8 mouse cellular contexts compared by ENCODE assay signal in the genomic region with DNA sequence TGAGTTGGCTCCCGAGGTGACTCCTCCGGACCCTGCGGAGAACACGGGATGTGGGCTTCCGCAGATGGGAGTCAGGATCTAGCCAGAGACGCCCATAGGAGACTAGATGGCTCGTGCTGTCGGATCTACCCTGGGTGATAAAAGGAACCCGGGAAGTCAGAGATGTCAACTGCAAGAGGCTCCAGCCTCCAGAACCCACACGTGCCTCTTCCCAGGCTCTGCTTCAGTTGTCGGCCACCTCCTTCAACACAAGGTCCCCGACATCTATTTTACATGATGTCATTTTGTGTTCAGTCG. TPM values are rescaled to one million over a fixed set of nuclear protein-coding genes. Genes with fewer than 3 reads are reported as not detected.
DNase-seq lines count a peak whose midpoint lies in the region; ATAC-seq and TF ChIP-seq lines count a peak whose summit lies in the region.

No protein-coding gene starts in this region.

- H3K9ac ChIP-seq in heart, embryonic 16.5 days (ENCODE audit: low read length) = peak overlapping the region; percentile 64; the same call in 1 of the 2 replicates
- H3K9ac ChIP-seq in forebrain, embryonic 16.5 days (replicated peaks; ENCODE audit: low read depth, low read length) = peak overlapping the region; percentile 80
- no peak overlapping the region for H3K9ac ChIP-seq in liver, postnatal 0 days (replicated peaks)

- peaks cover 2% of the 10 kb centered on the region for H3K27me3 ChIP-seq in heart, embryonic 16.5 days (ENCODE audit: control insufficient read depth, insufficient read depth, low read length)
- H3K27me3 ChIP-seq in forebrain, embryonic 16.5 days (replicated peaks; ENCODE audit: control insufficient read depth, insufficient read depth, low read length) = no peaks in the 10 kb centered on the region
- peaks cover 22% of the 10 kb centered on the region for H3K27me3 ChIP-seq in liver, postnatal 0 days (ENCODE audit: insufficient read depth, low read length)

- peak overlapping the region; percentile 60 for H3K4me3 ChIP-seq in heart, embryonic 16.5 days (ENCODE audit: low read length)
- H3K4me3 ChIP-seq in forebrain, embryonic 16.5 days (replicated peaks; ENCODE audit: low read length) = peak overlapping the region; percentile 70
- H3K4me3 ChIP-seq in liver, postnatal 0 days (ENCODE audit: low read depth, low read length) = peak overlapping the region; percentile 45

- H3K4me1 ChIP-seq in heart, embryonic 16.5 days (ENCODE audit: control insufficient read depth, insufficient read depth, low read length) = no peaks in the 10 kb centered on the region
- H3K4me1 ChIP-seq in forebrain, embryonic 16.5 days (replicated peaks; ENCODE audit: control insufficient read depth, insufficient read depth, low read length) = no peaks in the 10 kb centered on the region
- H3K4me1 ChIP-seq in liver, postnatal 0 days (ENCODE audit: insufficient read depth) = no peaks in the 10 kb centered on the region

- no peak for TF ChIP-seq EP300 in liver, postnatal 0 days (IDR thresholded peaks at IDR 0.05; ENCODE audit: low read depth)

- no peak for TF ChIP-seq POLR2A in brain, embryonic 14.5 days (IDR thresholded peaks at IDR 0.05; ENCODE audit: borderline replicate concordance, extremely low read depth, insufficient read depth, insufficient read length, poor library complexity, severe bottlenecking)

- H3K27ac ChIP-seq in heart, embryonic 16.5 days (ENCODE audit: low read length) = no peak overlapping the region
- peak overlapping the region; percentile 47 for H3K27ac ChIP-seq in forebrain, embryonic 16.5 days (ENCODE audit: low read length)
- no peak overlapping the region for H3K27ac ChIP-seq in liver, postnatal 0 days (ENCODE audit: low read depth)

- no peak for DNase-seq in heart, adult 11 months
- DNase-seq in brain, embryonic 14.5 days (ENCODE audit: low read depth) = peak; percentile 39
- DNase-seq in liver, postnatal 0 days = no peak
- no peak for DNase-seq in spleen, adult 12 weeks (ENCODE audit: low spot score)
- no peak for DNase-seq in layer of hippocampus, postnatal 10 days (ENCODE audit: low spot score in 2 of 2)

- no peaks in the 10 kb centered on the region for H3K36me3 ChIP-seq in heart, embryonic 16.5 days (ENCODE audit: control insufficient read depth, insufficient read depth)
- no peaks in the 10 kb centered on the region for H3K36me3 ChIP-seq in forebrain, embryonic 16.5 days (ENCODE audit: control insufficient read depth, insufficient read depth)
- H3K36me3 ChIP-seq in liver, postnatal 0 days (replicated peaks; ENCODE audit: insufficient read depth, low read length) = no peaks in the 10 kb centered on the region

- no peak for ATAC-seq in heart, embryonic 16.5 days (replicated peaks; ENCODE audit: extremely low read depth, insufficient read depth, low FRiP score)
- ATAC-seq in forebrain, embryonic 16.5 days = no peak
- no peak for ATAC-seq in liver, postnatal 0 days
- no peak for ATAC-seq in activated CD4-positive, CD25-positive, alpha-beta regulatory T cell, adult 4 months

- peak overlapping the region; percentile 86 for H3K4me2 ChIP-seq in heart, embryonic 16.5 days (ENCODE audit: low read depth, low read length)
- peak overlapping the region; percentile 49 for H3K4me2 ChIP-seq in forebrain, embryonic 16.5 days (ENCODE audit: low read length)
- peak overlapping the region; percentile 73 for H3K4me2 ChIP-seq in liver, postnatal 0 days (ENCODE audit: low read depth, low read length)

- TF ChIP-seq CTCF in brain, embryonic 14.5 days (IDR thresholded peaks at IDR 0.05; ENCODE audit: borderline replicate concordance, extremely low read depth, insufficient read depth, insufficient read length) = no peak
- TF ChIP-seq CTCF in liver, postnatal 0 days (IDR thresholded peaks at IDR 0.05; ENCODE audit: low read depth) = no peak

- H3K9me3 ChIP-seq in heart, embryonic 16.5 days (replicated peaks; ENCODE audit: control insufficient read depth, low read length) = no peaks in the 10 kb centered on the region; the same call in 1 of the 2 replicates
- H3K9me3 ChIP-seq in forebrain, embryonic 16.5 days (ENCODE audit: control insufficient read depth, low read length) = no peaks in the 10 kb centered on the region
- no peaks in the 10 kb centered on the region for H3K9me3 ChIP-seq in liver, postnatal 0 days (ENCODE audit: low read length)

- WGBS in heart, embryonic 16.5 days = 22% methylated on average over 13 of the region's 13 CpGs
- 24% methylated on average over 13 of the region's 13 CpGs for WGBS in forebrain, embryonic 16.5 days
- WGBS in liver, postnatal 0 days (ENCODE audit: insufficient replicate concordance) = 27% methylated on average over 13 of the region's 13 CpGs

RNA-seq across cellular contexts. Expression of gene Cnksr2, which starts 0.7 kb away (rescaled TPM):
- 0.05 and 0.15 TPM in 2 replicates for polyA plus RNA-seq in heart, embryonic 16.5 days (2015; fragmentation: Nextera tagmentation; extraction: Ambion mirVana)
- 4.4 and 7.8 TPM in 2 replicates for polyA plus RNA-seq in brain, embryonic 14.5 days (2012; rRNA removed)
- 13.1 and 14.0 TPM in 2 replicates for polyA plus RNA-seq in forebrain, embryonic 16.5 days (2015; fragmentation: Nextera tagmentation; extraction: Ambion mirVana)
- 0.02 TPM in 1 of 2 replicates, not detected in the other for polyA plus RNA-seq in liver, postnatal 0 days (2015; fragmentation: Nextera tagmentation; extraction: Ambion mirVana)
- not detected for polyA plus RNA-seq in activated CD4-positive, CD25-positive, alpha-beta regulatory T cell, adult 4 months (2017; shearing (Covaris generic))
- total RNA-seq in layer of hippocampus, postnatal 10 days (2021) = 100 to 1,000 TPM; 117 to 142 TPM
